Mouse (Mus musculus) liver, adult 2 months (tissue): ENCODE measurements at regions not wholly inside any gene's neighbourhood (a gene's known extent, or its start where the extent isn't known, plus 50 kb on each side); places are given as distances from the start of the nearest gene placed in this dataset.

Source experiments
- CTCF ChIP-seq: fragments of 200-500 bp; IDR thresholded peaks from 2 replicates; pipeline ENCODE4 v1.5.1; 2011; ENCODE audit warnings: low read depth, low read length, control low read depth
- POLR2A ChIP-seq: fragments of 200-500 bp; IDR thresholded peaks from 2 replicates; pipeline ENCODE4 v1.6.1; 2011; ENCODE audit warnings: low read length, control low read depth; ENCODE audit not compliant: insufficient read depth; ENCODE audit errors: extremely low read depth

DNA sequence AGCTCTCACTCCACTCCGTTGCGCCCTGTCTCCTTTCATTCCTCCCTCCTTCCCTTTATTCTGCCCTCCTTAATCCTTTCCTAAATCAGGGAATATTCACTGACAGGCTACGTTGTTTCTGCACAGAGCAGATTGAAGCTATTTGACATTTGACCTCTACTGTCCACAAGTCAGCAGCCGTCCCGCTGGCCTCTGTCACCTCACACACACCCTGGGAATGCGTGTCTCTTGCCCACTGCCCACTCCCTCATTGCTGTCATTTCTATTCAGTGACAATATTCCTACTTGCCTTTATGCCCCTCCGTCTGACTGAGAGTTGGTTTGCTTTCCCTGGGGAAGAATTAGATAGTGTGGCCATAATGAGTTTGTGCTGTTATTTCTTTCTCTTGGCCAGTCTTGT is 188.1 kb upstream of the 1700012A03Rik start:
- TF ChIP-seq POLR2A (no peak), CTCF (no peak)
